Mouse (Mus musculus) heart, embryonic 13.5 days (tissue): ENCODE results near the gene Slc35a1. TPM values are rescaled to one million over a fixed set of nuclear protein-coding genes. Genes with fewer than 3 reads are reported as not detected.
"Not testable (repeated sequence)": the region's sequence is repeated elsewhere in the genome, so short reads cannot be mapped to it uniquely, and the experiment has no call there.

ENCODE experiments used
- ATAC-seq: fragments of 200-750 bp; cut with Nextera tagmentation; 2 replicates; pipeline ENCODE4 v1.8.0; 2017; ENCODE audit warnings: moderate TSS enrichment; ENCODE audit not compliant: insufficient number of reproducible peaks, low FRiP score, low TSS enrichment; ENCODE audit errors: extremely low read depth
- H3K27ac ChIP-seq: fragments of 300-500 bp; sonication (generic); replicated peaks from 2 replicates; pipeline ENCODE4 v1.5.1; 2015; ENCODE audit warnings: moderate library complexity, mild to moderate bottlenecking, inconsistent platforms
- H3K27me3 ChIP-seq: fragments of 300-500 bp; sonication (generic); replicated peaks from 2 replicates; pipeline ENCODE4 v1.6.1; 2015; ENCODE audit warnings: mild to moderate bottlenecking, inconsistent platforms
- H3K36me3 ChIP-seq: fragments of 300-500 bp; sonication (generic); 2 replicates; pipeline ENCODE4 v1.6.1; 2015; ENCODE audit warnings: mild to moderate bottlenecking, inconsistent platforms
- H3K4me1 ChIP-seq: fragments of 300-500 bp; sonication (generic); 2 replicates; pipeline ENCODE4 v1.6.1; 2015; ENCODE audit warnings: inconsistent platforms
- H3K4me2 ChIP-seq: fragments of 300-500 bp; sonication (generic); 2 replicates; pipeline ENCODE4 v1.6.1; 2015; ENCODE audit warnings: inconsistent platforms, mild to moderate bottlenecking, moderate library complexity
- H3K4me3 ChIP-seq: fragments of 300-500 bp; sonication (generic); 2 replicates; pipeline ENCODE4 v1.5.1; 2015; ENCODE audit warnings: moderate library complexity, mild to moderate bottlenecking, inconsistent platforms
- H3K9ac ChIP-seq: fragments of 300-500 bp; sonication (generic); 2 replicates; pipeline ENCODE4 v1.6.1; 2015; ENCODE audit warnings: inconsistent platforms, mild to moderate bottlenecking, moderate library complexity
- H3K9me3 ChIP-seq: fragments of 300-500 bp; sonication (generic); 2 replicates; pipeline ENCODE4 v1.6.1; 2016; ENCODE audit warnings: inconsistent platforms
- WGBS: fragments of 180-500 bp; shearing (Covaris S2); methylation state at CpG from one replicate; pipeline ENCODE4 v1.1.7; 2015; ENCODE audit warnings: mixed read lengths; 5-methylcytosine and 5-hydroxymethylcytosine counted together
- polyA plus RNA-seq: library from polyadenylated mRNA; unstranded; fragments of >200 nt; fragmentation: Nextera tagmentation; extraction: Ambion mirVana; gene quantifications from 2 replicates; pipeline ENCODE4 v1.2.1, GENCODE M21; 2015

The Slc35a1 gene
- 43.9 and 45.4 TPM in 2 replicates for polyA plus RNA-seq

GRCm38 (mm10) chr4:34686874-34687567 lies at the start of gene Slc35a1:
TSS of gene Slc35a1 (minus strand) at chr4:34687438.
- ATAC-seq = peak; percentile 93
- under 1% methylated on average over 65 of the region's 65 CpGs for WGBS
- Histone ChIP-seq H3K4me1 (peaks cover 11% of the 10 kb centered on the region), H3K4me3 (peak within 1 kb of the TSS; percentile 94), H3K36me3 (peaks cover 13% of the 10 kb centered on the region), H3K4me2 (peak within 1 kb of the TSS; percentile 75), H3K27me3 (no peaks in the 10 kb centered on the region), H3K9me3 (no peaks in the 10 kb centered on the region), H3K27ac (peak within 1 kb of the TSS; percentile 96), H3K9ac (peak within 1 kb of the TSS; percentile 97)

- no peak overlapping the region for H3K4me3 ChIP-seq
- no peak overlapping the region for H3K9ac ChIP-seq
- H3K4me2 ChIP-seq = no peak overlapping the region
- H3K36me3 ChIP-seq = no peaks in the 10 kb centered on the region
- no peak for ATAC-seq
- H3K4me1 ChIP-seq = 0 out of 2 replicates have a peak, but pooled peaks cover 5% of the 10 kb centered on the region
- no peak overlapping the region for H3K27ac ChIP-seq
- H3K27me3 ChIP-seq = no peaks in the 10 kb centered on the region
- 62% methylated on average over 3 of the region's 3 CpGs for WGBS
- H3K9me3 ChIP-seq = no peaks in the 10 kb centered on the region
These were observed 47.2 kb upstream of the Slc35a1 start for GRCm38 (mm10) chr4:34734461-34734860.

- not testable (repeated sequence) for H3K36me3 ChIP-seq, H3K4me3 ChIP-seq, H3K4me2 ChIP-seq, H3K27ac ChIP-seq, H3K4me1 ChIP-seq, H3K9ac ChIP-seq, ATAC-seq, H3K27me3 ChIP-seq, H3K9me3 ChIP-seq
- 21% methylated on average over 2 of the region's 2 CpGs for whole genome bisulfite sequencing
These were observed 46.2 kb upstream of the Slc35a1 start for GRCm38 (mm10) chr4:34733415-34733814.

GRCm38 (mm10) chr4:34729851-34730341 lies 42.7 kb upstream of the Slc35a1 start, which contains the start of gene Cfap206:
TSS of gene Cfap206 (minus strand) at chr4:34730206.
- Histone ChIP-seq H3K9me3 (no peaks in the 10 kb centered on the region), H3K4me2 (peak within 1 kb of the TSS; percentile 86), H3K27me3 (no peaks in the 10 kb centered on the region), H3K4me3 (peak within 1 kb of the TSS; percentile 63), H3K4me1 (0 out of 2 replicates have a peak, but pooled peaks cover 5% of the 10 kb centered on the region), H3K9ac (peak within 1 kb of the TSS; percentile 76), H3K36me3 (no peaks in the 10 kb centered on the region), H3K27ac (no peak within 1 kb of the TSS)
- ATAC-seq = peak; percentile 70
- 1% methylated on average over 38 of the region's 38 CpGs for whole genome bisulfite sequencing

- not testable (repeated sequence) for H3K36me3 ChIP-seq, ATAC-seq
- 73% methylated on average over 3 of the region's 3 CpGs for WGBS
These were observed 38.5 kb upstream of the Slc35a1 start for GRCm38 (mm10) chr4:34725710-34726109.

GRCm38 (mm10) chr4:34724306-34724705 lies 37.1 kb upstream of the Slc35a1 start:
- 65% methylated on average over 4 of the region's 4 CpGs for WGBS
- no peak for ATAC-seq
- Histone ChIP-seq H3K4me1 (no peaks in the 10 kb centered on the region), H3K4me3 (no peak overlapping the region), H3K27me3 (no peaks in the 10 kb centered on the region), H3K27ac (no peak overlapping the region), H3K9me3 (peaks cover 10% of the 10 kb centered on the region; the same call in 1 of the 2 replicates), H3K36me3 (no peaks in the 10 kb centered on the region), H3K4me2 (no peak overlapping the region), H3K9ac (no peak overlapping the region)

More at GRCm38 (mm10) chr4:34725710-34726109, 38.5 kb upstream of the Slc35a1 start:
- not testable (repeated sequence) for H3K27me3 ChIP-seq, H3K4me3 ChIP-seq, H3K4me2 ChIP-seq, H3K27ac ChIP-seq, H3K9ac ChIP-seq, H3K4me1 ChIP-seq, H3K9me3 ChIP-seq

GRCm38 (mm10) chr4:34723186-34723585 lies 35.9 kb upstream of the Slc35a1 start:
- H3K9me3 ChIP-seq = peaks cover 16% of the 10 kb centered on the region
- no peak for ATAC-seq
- H3K36me3 ChIP-seq = no peaks in the 10 kb centered on the region
- H3K27ac ChIP-seq = no peak overlapping the region
- H3K4me1 ChIP-seq = no peaks in the 10 kb centered on the region
- no peak overlapping the region for H3K4me2 ChIP-seq
- H3K9ac ChIP-seq = no peak overlapping the region
- 67% methylated on average over 4 of the region's 4 CpGs for WGBS
- H3K4me3 ChIP-seq = no peak overlapping the region
- H3K27me3 ChIP-seq = no peaks in the 10 kb centered on the region

GRCm38 (mm10) chr4:34720127-34720895 lies 33.1 kb upstream of the Slc35a1 start:
- no peaks in the 10 kb centered on the region for H3K27me3 ChIP-seq
- H3K27ac ChIP-seq = no peak overlapping the region
- no peak overlapping the region for H3K9ac ChIP-seq
- WGBS = 77% methylated on average over 7 of the region's 7 CpGs
- no peak for ATAC-seq
- no peak overlapping the region for H3K4me2 ChIP-seq
- no peaks in the 10 kb centered on the region for H3K36me3 ChIP-seq
- no peaks in the 10 kb centered on the region for H3K4me1 ChIP-seq
- no peak overlapping the region for H3K4me3 ChIP-seq
- H3K9me3 ChIP-seq = peaks cover 16% of the 10 kb centered on the region

- no peaks in the 10 kb centered on the region for H3K4me1 ChIP-seq
- no peak overlapping the region for H3K4me3 ChIP-seq
- ATAC-seq = no peak
- no peak overlapping the region for H3K27ac ChIP-seq
- 91% methylated on average over 12 of the region's 12 CpGs for WGBS
- peaks cover 16% of the 10 kb centered on the region for H3K9me3 ChIP-seq
- H3K27me3 ChIP-seq = no peaks in the 10 kb centered on the region
- no peak overlapping the region for H3K9ac ChIP-seq
- H3K36me3 ChIP-seq = no peaks in the 10 kb centered on the region
- no peak overlapping the region for H3K4me2 ChIP-seq
These were observed 32.2 kb upstream of the Slc35a1 start for GRCm38 (mm10) chr4:34719421-34719820.

- Histone ChIP-seq H3K4me1 (no peaks in the 10 kb centered on the region), H3K4me3 (no peak overlapping the region), H3K36me3 (no peaks in the 10 kb centered on the region), H3K27me3 (no peaks in the 10 kb centered on the region), H3K4me2 (no peak overlapping the region), H3K9ac (no peak overlapping the region), H3K9me3 (peaks cover 19% of the 10 kb centered on the region), H3K27ac (no peak overlapping the region)
- ATAC-seq = no peak
- 81% methylated on average over 1 of the region's 1 CpGs for WGBS
These were observed 27.8 kb upstream of the Slc35a1 start for GRCm38 (mm10) chr4:34715062-34715461.

- 55% methylated on average over 3 of the region's 3 CpGs for WGBS
- Histone ChIP-seq H3K4me1 (no peaks in the 10 kb centered on the region), H3K27me3 (no peaks in the 10 kb centered on the region), H3K36me3 (no peaks in the 10 kb centered on the region), H3K9me3 (peaks cover 7% of the 10 kb centered on the region; the same call in 1 of the 2 replicates), H3K4me2 (no peak overlapping the region), H3K9ac (no peak overlapping the region), H3K27ac (no peak overlapping the region), H3K4me3 (no peak overlapping the region)
- ATAC-seq = no peak
These were observed 20.9 kb upstream of the Slc35a1 start for GRCm38 (mm10) chr4:34708127-34708526.
